Mouse (Mus musculus): Measurements from ENCODE around the gene LTO1.

DNA sequence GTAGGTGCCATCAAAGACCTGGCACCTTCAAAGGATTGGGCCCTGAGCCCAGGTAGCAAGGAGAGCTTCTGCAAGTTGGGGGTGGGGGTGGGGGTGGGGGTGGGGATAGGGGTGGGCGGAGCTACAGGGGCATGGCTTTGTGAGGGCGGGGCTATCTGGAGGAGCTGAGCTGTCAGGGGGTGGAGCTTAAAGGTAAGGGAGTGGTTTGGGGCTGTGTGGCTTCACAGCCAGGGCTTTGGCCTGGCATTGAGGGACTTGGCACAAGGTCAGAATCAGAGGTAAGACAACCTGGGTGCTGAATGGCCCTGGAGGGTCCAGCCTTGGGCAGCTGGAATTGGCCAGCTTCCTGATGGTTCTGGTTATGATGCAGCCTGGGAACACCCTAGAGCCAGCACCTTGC is 56.9 kb downstream of the LTO1 start:
- TF ChIP-seq CTCF (IDR thresholded peaks at IDR 0.05; ENCODE audit: low read depth) = no peak
- no peak for TF ChIP-seq EP300 (optimal IDR thresholded peaks at IDR 0.05)

Measured in stomach, postnatal 0 days (tissue).